Mouse (Mus musculus): ENCODE results near the gene Vasn. TPM values are rescaled to one million over a fixed set of nuclear protein-coding genes. Genes with fewer than 3 reads are reported as not detected.

Gene Vasn
- 1.4 and 2.0 TPM in 2 replicates for total RNA-seq (2012; rRNA removed)
- total RNA-seq (2014; rRNA removed): 2.2 TPM in 2 replicates
- polyA plus RNA-seq (2012; ENCODE audit: insufficient read length, low read depth): 4.1 and 5.0 TPM in 2 replicates

DNA sequence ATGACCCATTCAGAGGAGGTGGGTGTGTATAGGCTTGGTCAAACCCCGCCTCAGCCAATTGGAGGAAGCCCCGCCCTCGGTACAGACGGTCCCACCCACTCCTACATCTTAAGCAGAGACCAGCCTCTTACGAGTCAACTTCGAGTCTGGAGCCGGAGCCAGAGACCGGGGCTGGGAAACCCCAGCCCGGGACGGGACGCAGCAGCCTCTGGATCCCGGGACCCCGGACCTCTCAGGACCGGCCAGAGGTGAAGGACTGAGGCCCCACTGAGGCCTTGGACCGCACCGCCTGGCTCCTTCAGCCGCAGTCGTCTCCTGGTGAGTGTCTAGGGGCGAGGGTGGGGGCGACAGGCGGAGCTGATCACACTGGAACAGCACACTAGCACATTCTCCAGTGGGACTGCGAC is at the start of gene Vasn, which contains the start of gene Dnaja3:
TSS of gene Vasn (plus strand) at position 111 of the 407 bp plus-strand sequence.
TSS of gene Dnaja3 (plus strand) at position 159 of the 407 bp plus-strand sequence.
- H3K9me3 ChIP-seq (replicated peaks; ENCODE audit: low read length): no peaks in the 10 kb centered on the region
- peak within 1 kb of the TSS; percentile 41 for H3K9ac ChIP-seq (ENCODE audit: insufficient read depth, low read depth)
- peaks cover 20 to 81% of the 10 kb centered on the region in 2 experiments for H3K36me3 ChIP-seq (replicated peaks in 1 of 2; ENCODE audit: control insufficient read depth in 1 of 2, insufficient read depth in 1 of 2, low read length in 1 of 2)
- H3K27me3 ChIP-seq (replicated peaks): no peaks in the 10 kb centered on the region
- TF ChIP-seq SMC3 (IDR thresholded peaks at IDR 0.05; ENCODE audit: low read depth, low read length) (no peak), ZKSCAN1 (IDR thresholded peaks at IDR 0.05; ENCODE audit: borderline replicate concordance, low read depth, low read length) (no peak), TCF12 (IDR thresholded peaks at IDR 0.05; ENCODE audit: low read depth, low read length) (0 out of 2 replicates have a peak, but pooled peaks have one; percentile 22), HCFC1 (IDR thresholded peaks at IDR 0.05; ENCODE audit: low read depth, low read length) (no peak), MAFK (IDR thresholded peaks at IDR 0.05; ENCODE audit: insufficient replicate concordance, low read length) (no peak), MAZ (IDR thresholded peaks at IDR 0.05; ENCODE audit: low read depth, low read length) (peak; percentile 71; the same call in 1 of the 2 replicates), KAT2A (IDR thresholded peaks at IDR 0.05; ENCODE audit: insufficient replicate concordance, low read length) (no peak), E2F4 (IDR thresholded peaks at IDR 0.05; ENCODE audit: insufficient replicate concordance, low read depth, low read length) (no peak), NRF1 (IDR thresholded peaks at IDR 0.05; ENCODE audit: low read depth, low read length) (no peak), NELFE (IDR thresholded peaks at IDR 0.05; ENCODE audit: low read depth, low read length) (0 out of 2 replicates have a peak, but pooled peaks have one; percentile 52), POLR2AphosphoS2 (IDR thresholded peaks at IDR 0.05; ENCODE audit: low read depth, low read length) (no peak), SIN3A (IDR thresholded peaks at IDR 0.05; ENCODE audit: low read length) (peak; percentile 51; the same call in 1 of the 2 replicates), TBP (conservative IDR thresholded peaks at IDR 0.05; ENCODE audit: low read depth, low read length) (peak; percentile 73), POLR2A (IDR thresholded peaks at IDR 0.05; ENCODE audit: low read depth, low read length) (peak; percentile 79), ELF1 (IDR thresholded peaks at IDR 0.05; ENCODE audit: low read depth, low read length) (no peak)
- H3K4me2 ChIP-seq (ENCODE audit: insufficient read depth, low read depth, poor library complexity, severe bottlenecking): peak within 1 kb of the TSS; percentile 81
- H3K4me3 ChIP-seq (replicated peaks in 1 of 3; ENCODE audit: low read depth in 2 of 3, low read length in 2 of 3, poor library complexity in 1 of 3): peak within 1 kb of the TSS; percentile 55 to 60 (median 59)
- peak within 1 kb of the TSS; percentile 1; the same call in 1 of the 2 replicates for H3K27ac ChIP-seq (ENCODE audit: insufficient read depth, low read depth)
- dilution Hi-C loops (cut with MboI; ENCODE audit: extremely low pct_ligation_motif_present, extremely low pct_unique_long_range_greater_than_20kb, low sequenced_read_pairs) (no loop called here), in situ Hi-C loops (cut with MboI; ENCODE audit: low pct_ligation_motif_present, low pct_unique_long_range_greater_than_20kb, low sequenced_read_pairs) (loop anchor here (25.0 kb wide), 1 partner anchor 497 kb away; the partner anchor contains the start of genes Ppl and Sec14l5)
- no peaks in the 10 kb centered on the region for H3K79me2 ChIP-seq (replicated peaks; ENCODE audit: control insufficient read depth, extremely low read depth, insufficient read depth, poor library complexity, severe bottlenecking)
- H3K4me1 ChIP-seq (ENCODE audit: control insufficient read depth in 1 of 2, insufficient read depth in 2 of 2): peaks cover 16 to 32% of the 10 kb centered on the region in 2 experiments
- peak; percentile 95 for DNase-seq (ENCODE audit: extremely low read depth)

DNA sequence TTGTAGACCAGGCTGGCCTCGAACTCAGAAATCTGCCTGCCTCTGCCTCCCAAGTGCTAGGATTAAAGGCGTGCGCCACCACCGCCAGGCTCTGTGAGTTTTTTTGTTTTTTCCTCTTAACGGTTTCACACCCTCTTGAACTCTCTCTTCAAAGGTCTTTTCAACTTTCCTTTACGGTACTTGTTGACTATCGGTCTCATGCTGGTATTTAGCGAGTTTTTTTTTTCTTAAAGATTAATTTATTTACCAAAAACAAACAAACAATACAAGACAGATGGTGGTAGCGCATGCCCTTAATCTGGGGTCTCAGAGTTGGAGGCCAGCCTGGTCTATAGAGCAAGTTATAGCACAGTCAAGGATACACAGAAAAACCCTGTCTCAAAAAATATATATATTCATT is 49.5 kb upstream of the Vasn start:
- Histone ChIP-seq H3K9ac (ENCODE audit: insufficient read depth, low read depth) (no peak overlapping the region), H3K79me2 (replicated peaks; ENCODE audit: control insufficient read depth, extremely low read depth, insufficient read depth, poor library complexity, severe bottlenecking) (no peaks in the 10 kb centered on the region), H3K4me3 (replicated peaks in 1 of 3; ENCODE audit: low read depth in 2 of 3, low read length in 2 of 3, poor library complexity in 1 of 3) (no peak overlapping the region), H3K36me3 (replicated peaks in 1 of 2; ENCODE audit: control insufficient read depth in 1 of 2, insufficient read depth in 1 of 2, low read length in 1 of 2) (no peaks in the 10 kb centered on the region), H3K4me2 (ENCODE audit: insufficient read depth, low read depth, poor library complexity, severe bottlenecking) (no peak overlapping the region), H3K27me3 (replicated peaks) (peaks cover 10% of the 10 kb centered on the region), H3K27ac (ENCODE audit: insufficient read depth, low read depth) (no peak overlapping the region), H3K4me1 (ENCODE audit: control insufficient read depth in 1 of 2, insufficient read depth in 2 of 2) (peaks cover 14 to 32% of the 10 kb centered on the region in 2 experiments), H3K9me3 (replicated peaks; ENCODE audit: low read length) (no peaks in the 10 kb centered on the region)
- dilution Hi-C loops (cut with MboI; ENCODE audit: extremely low pct_ligation_motif_present, extremely low pct_unique_long_range_greater_than_20kb, low sequenced_read_pairs) (no loop called here), in situ Hi-C loops (cut with MboI; ENCODE audit: low pct_ligation_motif_present, low pct_unique_long_range_greater_than_20kb, low sequenced_read_pairs) (no loop called here)
- peak; percentile 51 for DNase-seq (ENCODE audit: extremely low read depth)
- TF ChIP-seq SIN3A (IDR thresholded peaks at IDR 0.05; ENCODE audit: low read length) (no peak), MAFK (IDR thresholded peaks at IDR 0.05; ENCODE audit: insufficient replicate concordance, low read length) (no peak), E2F4 (IDR thresholded peaks at IDR 0.05; ENCODE audit: insufficient replicate concordance, low read depth, low read length) (no peak), KAT2A (IDR thresholded peaks at IDR 0.05; ENCODE audit: insufficient replicate concordance, low read length) (no peak), ZMIZ1 (IDR thresholded peaks at IDR 0.05; ENCODE audit: low read depth, low read length) (no peak), TCF12 (IDR thresholded peaks at IDR 0.05; ENCODE audit: low read depth, low read length) (no peak), CTCF (conservative IDR thresholded peaks at IDR 0.05 in 1 of 2, IDR thresholded peaks at IDR 0.05 in 1 of 2; ENCODE audit: low read depth in 2 of 2, low read length in 2 of 2) (no peak), MEF2A (IDR thresholded peaks at IDR 0.05; ENCODE audit: borderline replicate concordance, low read depth, low read length) (no peak), NRF1 (IDR thresholded peaks at IDR 0.05; ENCODE audit: low read depth, low read length) (no peak), RCOR1 (conservative IDR thresholded peaks at IDR 0.05; ENCODE audit: low read depth, low read length) (no peak), SMC3 (IDR thresholded peaks at IDR 0.05; ENCODE audit: low read depth, low read length) (no peak), ELF1 (IDR thresholded peaks at IDR 0.05; ENCODE audit: low read depth, low read length) (no peak), ZC3H11A (IDR thresholded peaks at IDR 0.05; ENCODE audit: low read depth, low read length) (no peak), RAD21 (IDR thresholded peaks at IDR 0.05; ENCODE audit: low read depth, low read length) (no peak), MXI1 (IDR thresholded peaks at IDR 0.05; ENCODE audit: low read depth, low read length) (no peak), JUN (IDR thresholded peaks at IDR 0.05; ENCODE audit: insufficient read depth, low read depth, low read length) (no peak), POLR2A (IDR thresholded peaks at IDR 0.05; ENCODE audit: low read depth, low read length) (no peak), CHD1 (IDR thresholded peaks at IDR 0.05; ENCODE audit: low read depth, low read length) (no peak), HCFC1 (IDR thresholded peaks at IDR 0.05; ENCODE audit: low read depth, low read length) (no peak)

Data from CH12.LX (cell line).